Mouse (Mus musculus): ENCODE results near the gene Prdx4. TPM values are rescaled to one million over a fixed set of nuclear protein-coding genes. Genes with fewer than 3 reads are reported as not detected.

Prdx4 gene
- polyA plus RNA-seq, 1 experiment from 2014 or later, result 249 TPM

GRCm38 (mm10) chrX:155278483-155278882, 62.1 kb downstream of the Prdx4 start:
- H3K4me1 ChIP-seq, result no peaks in the 10 kb centered on the region
- no peak overlapping the region for H3K4me3 ChIP-seq (replicated peaks)

More at GRCm38 (mm10) chrX:155278483-155278882, 62.1 kb downstream of the Prdx4 start:
- Histone ChIP-seq H3K9ac (no peak overlapping the region), H3K27ac (replicated peaks) (no peak overlapping the region), H3K27me3 (no peaks in the 10 kb centered on the region), H3K4me2 (replicated peaks) (no peak overlapping the region), H3K36me3 (no peaks in the 10 kb centered on the region), H3K9me3 (replicated peaks) (no peaks in the 10 kb centered on the region)
- 67% methylated on average over 4 of the region's 4 CpGs for WGBS
- ATAC-seq (ENCODE audit: insufficient number of reproducible peaks, low FRiP score, low TSS enrichment, low read depth), result no peak

Other genes with a start within 250 kb of the Prdx4 start
- gene Magea2, start 247.1 kb downstream of the Prdx4 start, polyA plus RNA-seq (2015; fragmentation: Nextera tagmentation; extraction: Ambion mirVana), result not detected in 2 replicates
- gene Cldn34b2, start 212.3 kb downstream of the Prdx4 start, polyA plus RNA-seq (2015; fragmentation: Nextera tagmentation; extraction: Ambion mirVana), result not detected in 2 replicates
- gene Sat1, start 124.3 kb downstream of the Prdx4 start, polyA plus RNA-seq (2015; fragmentation: Nextera tagmentation; extraction: Ambion mirVana), result 163 and 169 TPM in 2 replicates
- gene Acot9, start 78.3 kb downstream of the Prdx4 start, polyA plus RNA-seq (2015; fragmentation: Nextera tagmentation; extraction: Ambion mirVana), result 44.5 and 52.3 TPM in 2 replicates

Measured in embryonic facial prominence, embryonic 15.5 days (tissue).